Mouse (Mus musculus): Measurements from ENCODE around the gene Klhl35.
"Not testable (repeated sequence)": the region's sequence is repeated elsewhere in the genome, so short reads cannot be mapped to it uniquely, and the experiment has no call there.

Klhl35 gene

DNA sequence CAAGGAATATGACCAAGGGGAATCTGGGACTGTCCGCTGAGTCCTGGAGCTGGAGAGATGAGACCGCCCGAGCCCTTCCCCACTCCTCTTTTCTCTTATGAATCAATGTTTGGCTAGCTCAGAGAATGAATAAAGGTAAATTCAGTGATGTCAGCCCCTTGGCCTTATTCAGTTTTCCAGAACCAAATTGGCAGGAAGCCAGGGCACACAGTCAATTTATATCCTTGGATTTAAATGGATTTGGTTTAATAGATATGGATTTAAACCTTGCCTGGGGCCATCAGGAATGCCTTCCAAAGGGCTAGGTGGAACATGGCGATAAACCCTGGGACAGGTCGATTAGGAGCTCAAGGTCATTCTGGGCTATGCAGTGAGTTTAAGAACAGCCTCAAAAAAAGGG is 23.9 kb downstream of the Klhl35 start:
- DNase-seq (ENCODE audit: inconsistent age in 2 of 2, low spot score in 1 of 2), result peak in 1 of 2 experiments; percentile 40

DNA sequence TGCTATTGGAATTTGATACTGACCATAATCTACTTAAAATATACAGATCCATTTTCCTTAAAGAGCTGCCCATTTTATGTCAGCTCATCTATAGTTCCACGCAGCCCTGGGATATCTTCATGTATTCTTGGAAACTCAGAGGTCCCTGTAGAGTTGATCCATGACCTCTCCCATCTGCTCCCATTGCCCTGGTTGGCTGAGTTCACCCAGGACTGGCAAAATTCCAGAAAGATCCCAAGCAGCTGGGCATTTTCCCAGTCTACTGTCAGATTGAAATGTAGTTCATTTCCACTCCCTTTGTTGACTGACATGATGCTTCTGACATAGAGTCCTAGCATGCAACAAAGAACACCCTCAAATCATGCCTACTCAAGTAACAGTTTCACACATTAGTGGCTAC is 33.3 kb downstream of the Klhl35 start:
- no peak for DNase-seq (ENCODE audit: inconsistent age in 2 of 2, low spot score in 1 of 2)

DNA sequence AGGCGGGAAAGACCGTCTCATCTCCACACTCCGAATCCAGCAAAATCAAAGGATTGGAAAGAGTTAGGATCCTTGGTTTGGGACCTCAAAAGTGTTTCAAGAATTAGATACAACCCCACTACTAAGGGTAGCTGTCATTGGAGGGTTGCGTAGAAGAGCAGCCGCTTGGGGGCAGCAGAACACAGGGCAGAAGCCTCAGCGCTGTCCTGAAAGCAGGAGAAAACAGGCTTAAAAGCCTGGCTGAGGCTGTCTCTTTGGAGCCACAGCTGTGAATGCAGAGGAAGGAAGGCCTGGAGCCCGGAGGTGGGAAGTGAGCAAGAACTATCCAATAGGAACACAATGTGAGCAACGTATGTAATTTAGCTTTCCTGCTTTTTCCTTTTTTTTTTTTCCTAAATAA is 34.4 kb downstream of the Klhl35 start:
- DNase-seq (ENCODE audit: inconsistent age in 2 of 2, low spot score in 1 of 2), result peak; percentile 79 to 91

DNA sequence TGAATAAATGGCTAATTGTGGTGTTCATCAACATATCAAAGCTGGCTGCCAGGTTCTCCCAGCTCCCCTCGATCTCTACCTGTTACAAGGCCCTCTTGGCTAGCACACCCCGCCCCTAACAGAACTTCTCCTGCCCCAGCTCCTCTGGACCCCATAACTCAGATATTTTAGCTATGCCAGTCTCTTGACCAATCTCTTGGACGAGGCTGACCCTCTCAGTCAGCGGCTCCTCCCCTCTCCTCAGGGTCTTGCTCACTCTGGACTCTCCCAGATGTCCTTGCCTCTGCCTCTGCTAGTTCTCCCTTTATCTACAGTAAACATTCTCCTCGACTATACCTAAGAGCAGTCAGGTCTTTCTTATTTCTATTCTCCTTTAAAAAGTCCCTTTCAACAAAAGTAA is 34.9 kb downstream of the Klhl35 start:
- no peak for DNase-seq (ENCODE audit: inconsistent age in 2 of 2, low spot score in 1 of 2)

DNA sequence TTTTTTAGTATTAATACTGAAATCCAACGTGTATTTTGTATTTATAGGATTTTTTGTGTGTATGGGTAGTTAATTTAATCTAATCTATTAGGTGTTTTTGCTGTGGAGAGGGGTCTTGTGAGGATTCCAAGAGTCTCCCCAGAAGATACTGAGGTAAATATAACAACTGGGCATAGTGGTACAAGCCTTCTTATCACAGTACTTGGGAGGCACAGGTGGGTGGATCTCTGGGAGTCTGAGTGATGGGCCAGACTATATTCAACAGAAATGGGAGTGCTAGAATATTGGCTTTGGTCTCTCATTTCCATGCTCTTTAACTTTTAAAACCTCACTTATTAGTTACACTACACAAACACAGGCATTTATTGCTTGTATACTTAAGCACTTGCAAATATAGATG is 35.3 kb downstream of the Klhl35 start:
- DNase-seq (ENCODE audit: inconsistent age in 2 of 2, low spot score in 1 of 2), result no peak

DNA sequence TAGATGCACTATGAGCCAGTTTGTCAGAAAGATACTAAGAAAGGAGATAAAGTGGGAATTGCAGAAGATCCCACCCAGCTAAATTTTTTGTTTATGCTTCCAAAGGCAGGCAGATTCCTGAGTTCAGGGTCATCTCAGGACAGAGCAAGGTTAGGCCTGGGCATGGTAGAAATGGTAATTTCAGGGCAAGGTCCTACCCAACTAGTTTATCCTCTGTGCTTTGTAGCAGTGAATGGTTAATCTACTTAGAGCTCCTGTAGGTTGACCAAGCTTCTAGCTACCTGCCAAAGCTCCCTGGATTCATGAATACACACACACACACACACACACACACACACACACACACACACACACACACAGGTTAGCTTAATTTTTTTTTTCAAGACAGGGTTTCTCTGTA is 38.8 kb downstream of the Klhl35 start:
- DNase-seq (ENCODE audit: inconsistent age in 2 of 2, low spot score in 1 of 2), result no peak

DNA sequence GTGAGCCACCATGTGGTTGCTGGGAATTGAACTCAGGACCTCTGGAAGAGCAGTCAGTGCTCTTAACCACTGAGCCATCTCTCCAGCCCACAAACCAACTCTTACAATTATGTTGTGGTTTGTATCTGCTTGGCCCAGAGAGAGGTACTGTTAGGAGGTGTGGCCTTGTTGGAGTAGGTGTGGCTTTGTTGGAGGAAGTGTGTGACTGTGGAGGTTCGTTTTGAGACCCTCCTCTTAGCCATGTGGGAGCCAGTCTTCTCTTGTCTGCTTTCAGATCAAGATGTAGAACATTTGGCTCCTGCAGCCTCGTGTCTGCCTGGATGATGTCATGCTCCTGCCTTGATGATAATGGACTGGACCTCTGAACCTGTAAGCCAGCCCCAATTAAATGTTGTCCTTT is 42.4 kb downstream of the Klhl35 start:
- not testable (repeated sequence) for DNase-seq (ENCODE audit: inconsistent age in 2 of 2, low spot score in 1 of 2)

DNA sequence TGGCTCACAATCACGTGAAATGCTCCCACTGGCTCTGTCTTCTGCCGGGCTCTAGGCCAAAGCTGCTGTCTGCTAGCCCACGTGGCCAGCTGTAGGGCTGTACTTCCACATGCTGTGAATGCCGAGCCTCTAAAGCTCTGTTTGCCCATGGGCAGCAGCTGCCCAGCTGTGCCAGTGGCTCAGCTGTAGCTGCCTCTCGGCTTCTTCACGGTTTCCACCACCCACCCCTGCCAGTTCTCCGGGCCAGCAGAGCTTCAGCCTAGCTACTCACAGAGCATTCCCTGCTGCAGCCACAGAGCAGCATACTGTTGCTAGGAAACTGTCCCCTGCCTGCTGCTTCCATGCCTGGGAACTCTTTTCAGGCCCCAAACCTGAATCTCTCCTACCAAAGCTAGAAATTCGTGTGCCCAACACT is 44.3 kb downstream of the Klhl35 start:
- DNase-seq (ENCODE audit: inconsistent age in 2 of 2, low spot score in 1 of 2), result peak; percentile 37 to 72

DNA sequence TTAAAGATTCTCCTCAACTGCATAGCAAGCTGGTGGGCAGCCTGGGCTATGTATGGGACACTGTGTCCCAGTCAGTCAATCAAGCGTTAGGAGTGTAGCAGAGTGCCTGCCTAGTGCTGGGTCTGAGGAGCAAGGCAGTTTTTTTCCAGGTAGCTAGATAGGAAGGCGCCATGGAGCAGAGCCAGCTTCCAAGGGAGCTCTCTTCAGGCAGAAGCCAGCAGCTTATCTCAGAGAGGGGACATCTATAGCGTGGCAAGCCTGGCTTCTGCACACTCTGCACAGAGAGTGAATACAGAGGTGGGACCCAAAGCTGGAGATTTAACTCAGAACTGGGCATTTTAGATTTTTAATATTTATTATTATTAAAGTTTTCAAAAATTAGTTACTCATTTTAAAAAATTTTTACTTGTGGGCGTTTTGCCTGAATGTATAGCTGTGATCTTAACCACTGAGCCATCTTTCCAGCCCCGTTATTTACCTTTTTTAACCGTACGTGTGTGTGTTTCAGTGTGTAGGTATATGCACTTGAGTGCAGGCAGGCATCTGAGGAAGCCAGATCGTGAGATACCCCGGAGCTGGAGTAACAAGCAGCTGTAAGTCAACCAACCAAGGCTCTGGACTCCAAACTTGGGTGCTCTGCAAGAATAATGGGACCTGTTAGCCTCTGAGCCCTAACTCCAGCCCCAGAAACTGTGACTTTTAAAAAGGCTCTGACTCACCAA is 50.4 kb downstream of the Klhl35 start:
- DNase-seq (ENCODE audit: inconsistent age in 2 of 2, low spot score in 1 of 2), result peak; percentile 38 to 40

DNA sequence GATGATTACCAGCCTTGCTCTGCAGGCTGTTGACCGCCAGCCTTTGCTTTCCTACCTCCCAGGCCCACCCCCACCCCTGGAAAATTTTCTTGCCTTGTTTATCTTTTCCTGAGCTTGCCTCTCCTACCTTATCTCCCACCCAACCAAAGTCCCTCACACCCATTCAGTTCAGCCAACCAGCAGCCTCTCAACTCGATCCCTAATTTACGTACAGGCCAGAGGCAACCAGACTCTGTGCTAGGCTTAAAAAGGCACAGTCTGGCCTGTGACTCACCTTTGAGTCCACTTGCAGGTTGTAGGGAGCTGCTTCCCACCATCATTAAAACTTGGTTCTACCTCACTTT is 51.0 kb downstream of the Klhl35 start:
- DNase-seq (ENCODE audit: inconsistent age in 2 of 2, low spot score in 1 of 2), result peak in 1 of 2 experiments; percentile 25

DNA sequence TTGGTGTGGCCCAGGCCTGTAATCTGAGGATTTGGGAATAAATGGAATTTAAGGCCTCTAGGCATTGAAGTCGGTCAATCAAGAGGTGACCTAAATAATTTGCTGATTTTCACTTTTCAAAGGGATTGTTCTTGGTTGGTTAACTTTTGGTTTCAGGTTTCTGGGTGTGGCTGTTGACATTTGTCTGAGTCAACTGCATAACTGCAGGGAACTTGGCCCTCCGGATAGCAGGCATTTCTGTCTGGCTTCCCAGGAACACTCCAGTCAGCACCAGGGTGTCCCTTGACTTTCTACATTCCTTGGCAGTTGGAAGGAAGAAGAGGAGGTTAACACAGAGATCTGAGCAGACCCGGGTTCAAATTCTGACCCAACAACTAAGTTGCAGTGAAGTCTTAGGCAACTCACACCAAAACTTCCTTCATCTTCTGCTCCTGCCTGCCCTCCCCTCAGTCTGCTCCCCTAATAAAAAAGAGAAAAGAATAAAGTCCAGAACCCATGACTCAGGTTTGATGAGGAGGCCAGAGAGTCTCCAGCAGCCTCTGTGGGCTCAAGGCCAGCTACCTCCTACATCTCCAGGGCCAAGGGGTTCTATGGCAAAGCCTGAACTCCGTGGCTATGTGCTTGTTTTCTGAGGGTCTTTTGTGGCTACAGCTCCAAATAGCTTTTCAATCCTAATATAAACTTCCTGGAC is 53.3 kb downstream of the Klhl35 start:
- DNase-seq (ENCODE audit: inconsistent age in 2 of 2, low spot score in 1 of 2), result no peak

DNA sequence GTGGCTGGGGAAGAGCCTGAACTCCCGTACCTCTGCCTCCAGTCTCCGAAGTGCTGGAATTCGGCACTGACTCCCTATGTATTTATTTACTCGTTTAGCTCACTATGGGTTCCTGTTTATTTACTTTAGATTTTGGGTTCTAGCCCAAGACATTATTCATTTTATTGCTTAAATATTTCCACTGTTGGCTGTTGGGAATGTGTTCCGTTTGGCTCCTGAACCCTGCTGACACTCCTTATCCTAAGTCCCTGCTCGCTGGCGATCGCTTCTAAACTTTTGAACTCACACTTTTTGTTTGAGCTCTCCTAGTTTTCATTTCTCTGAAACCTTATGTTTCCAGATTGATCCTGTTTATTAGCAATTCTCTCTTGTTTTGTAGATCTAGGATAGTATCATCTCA is 57.3 kb downstream of the Klhl35 start:
- no peak for DNase-seq (ENCODE audit: inconsistent age in 2 of 2, low spot score in 1 of 2)

Data from adrenal gland, adult (tissue).